Mouse (Mus musculus): ENCODE measurements around the gene Enkd1.

Gene Enkd1

DNA sequence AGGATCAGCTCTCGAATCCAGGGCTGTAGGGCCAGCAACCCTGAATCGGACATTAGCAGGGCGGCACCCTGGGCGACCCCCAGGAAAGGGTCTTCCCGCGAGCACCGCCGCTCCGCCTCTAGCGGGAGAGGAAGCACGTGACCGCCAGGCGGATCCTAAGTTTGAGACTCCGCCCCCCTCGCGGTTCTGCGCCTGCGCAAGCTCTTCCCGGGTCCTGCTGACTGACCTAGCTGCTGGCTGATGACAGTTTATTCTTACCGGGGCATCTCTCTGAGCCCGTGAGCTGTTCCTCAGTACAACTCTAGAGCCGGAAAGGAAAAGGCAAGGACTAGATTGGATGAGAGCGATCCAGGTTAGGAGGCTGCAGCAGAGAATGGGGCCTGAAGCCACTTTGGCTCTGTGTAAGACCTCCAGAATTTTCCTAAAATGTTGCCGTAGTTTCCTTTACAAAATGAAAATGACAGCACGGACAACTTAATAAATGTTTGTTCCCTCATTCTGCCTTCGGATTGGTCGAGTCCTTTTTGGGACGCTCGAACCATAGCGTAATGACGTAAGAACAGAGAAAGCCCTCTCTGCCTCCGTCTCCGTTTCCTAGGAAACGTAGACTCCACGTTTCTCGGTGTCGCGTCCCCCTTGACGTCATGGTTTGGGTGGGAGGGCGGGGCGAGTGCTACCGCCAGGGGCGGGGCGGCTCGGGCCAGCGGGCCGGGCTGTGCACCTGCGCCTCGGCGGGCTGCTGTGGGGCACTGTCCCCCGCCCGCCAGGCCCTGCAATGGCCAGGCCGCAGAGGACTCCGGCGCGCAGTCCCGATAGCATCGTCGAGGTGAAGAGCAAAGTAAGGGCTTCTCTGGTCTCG lies 6.8 kb downstream of the Enkd1 start, which contains the start of the genes Acd and Pard6a:
Acd (minus strand) TSS at position 137 of the 859 bp plus-strand sequence.
Pard6a (plus strand) TSS at position 183 of the 859 bp plus-strand sequence.
- DNase-seq (ENCODE audit: low spot score), result peak; percentile 98

DNA sequence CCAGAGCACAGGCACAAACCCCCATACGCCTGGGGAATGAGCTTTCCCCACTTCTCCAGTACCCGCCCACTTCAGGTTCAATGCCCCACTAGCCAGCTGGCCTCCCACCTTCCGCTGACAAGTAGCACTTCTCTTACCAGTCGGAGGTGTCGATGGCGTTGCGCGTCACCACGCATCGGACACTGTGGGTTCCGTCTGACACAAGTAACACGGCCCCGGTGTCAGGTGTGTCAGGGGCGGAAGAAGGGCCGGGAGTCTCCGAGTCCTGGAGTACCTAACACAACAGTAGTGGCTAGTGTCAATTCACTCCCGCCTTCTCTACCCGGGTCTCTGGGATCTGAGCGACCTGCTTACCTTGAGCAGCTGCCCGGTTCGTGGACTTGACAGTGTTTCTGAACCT lies 7.4 kb downstream of the Enkd1 start:
- peak; percentile 59 for DNase-seq (ENCODE audit: low spot score)

DNA sequence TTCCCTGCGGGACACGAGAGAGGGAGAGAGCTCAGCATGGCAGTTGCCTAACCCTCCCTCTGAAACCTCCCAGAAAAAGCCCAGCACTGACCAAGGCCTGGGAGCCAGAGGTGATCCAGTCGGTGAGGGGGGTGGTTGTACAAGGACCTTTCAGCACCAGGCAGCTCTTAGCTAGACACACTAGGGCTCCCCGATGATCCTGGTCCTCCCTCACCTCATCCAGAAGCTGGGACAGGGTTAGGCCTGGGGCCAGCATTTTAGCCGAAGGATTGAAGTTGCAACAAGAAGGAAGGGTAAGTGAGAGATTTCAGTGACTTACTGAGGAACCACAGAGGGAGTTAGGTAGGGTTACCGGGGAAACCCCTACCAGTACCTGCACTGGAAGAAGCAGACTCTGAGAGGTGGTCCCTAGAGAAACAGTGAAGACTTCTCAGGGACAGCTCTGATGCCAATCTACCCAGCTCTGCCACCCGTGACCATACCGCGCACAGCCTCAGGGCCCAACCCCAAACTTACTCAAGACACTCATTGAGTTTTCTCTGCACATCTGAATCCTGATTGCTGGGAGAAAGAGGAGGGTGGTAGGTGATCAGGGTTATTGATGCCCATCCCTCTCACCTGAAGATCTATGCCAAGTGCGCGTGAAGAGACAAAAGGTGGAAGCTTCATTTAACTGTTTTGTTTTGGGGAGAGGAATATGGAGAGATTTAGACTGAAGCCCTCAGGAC lies 8.4 kb downstream of the Enkd1 start:
- DNase-seq (ENCODE audit: low spot score), result no peak

DNA sequence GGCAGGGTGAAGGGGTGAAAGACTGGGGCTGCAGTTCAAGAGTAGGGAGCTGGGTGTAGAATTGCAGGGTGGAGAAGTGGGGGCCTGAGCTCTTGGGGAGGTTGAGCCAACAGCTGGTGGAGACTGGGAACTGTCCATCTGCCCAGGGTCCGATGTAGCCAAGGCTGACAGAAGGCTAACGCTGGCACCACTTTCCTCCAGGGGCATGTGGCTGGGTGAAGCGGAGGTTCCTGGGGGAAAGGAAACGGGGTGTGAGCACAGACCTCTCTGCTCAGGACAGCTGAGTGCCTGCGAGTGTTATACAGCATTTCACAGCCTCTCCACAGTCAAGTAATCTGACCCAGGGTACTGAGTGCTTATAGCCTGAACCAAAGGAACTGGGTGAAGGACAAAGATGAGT lies 9.3 kb downstream of the Enkd1 start:
- DNase-seq (ENCODE audit: low spot score), result no peak

DNA sequence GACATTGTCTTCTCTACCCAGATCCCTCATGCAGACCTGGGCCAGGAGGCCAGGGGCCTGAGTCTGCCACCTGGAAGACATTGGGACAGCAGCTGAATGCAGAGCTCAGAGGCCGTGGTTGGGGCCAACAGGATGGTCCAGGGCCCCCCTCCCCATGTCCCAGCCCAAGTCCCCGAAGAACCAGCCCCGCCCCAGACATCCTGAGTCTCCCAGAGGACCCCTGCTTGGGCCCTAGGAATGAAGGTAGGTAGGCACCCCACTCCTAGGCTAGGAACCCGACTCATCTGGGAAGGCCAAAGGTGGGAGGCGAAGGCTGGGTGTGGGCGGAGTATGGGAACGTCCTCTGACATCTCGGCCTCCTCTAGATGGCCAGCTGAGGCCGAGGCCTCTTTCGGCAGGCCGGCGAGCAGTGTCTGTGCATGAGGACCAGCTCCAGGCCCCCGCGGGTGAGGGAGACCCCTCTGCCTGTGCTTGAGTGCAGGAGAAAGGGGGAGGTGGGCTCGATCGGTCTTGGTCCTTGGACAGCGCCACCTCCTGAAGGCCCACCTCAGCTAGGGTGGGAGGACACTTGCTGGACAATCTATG lies 10.7 kb downstream of the Enkd1 start:
- peak; percentile 42 for DNase-seq (ENCODE audit: low spot score)

DNA sequence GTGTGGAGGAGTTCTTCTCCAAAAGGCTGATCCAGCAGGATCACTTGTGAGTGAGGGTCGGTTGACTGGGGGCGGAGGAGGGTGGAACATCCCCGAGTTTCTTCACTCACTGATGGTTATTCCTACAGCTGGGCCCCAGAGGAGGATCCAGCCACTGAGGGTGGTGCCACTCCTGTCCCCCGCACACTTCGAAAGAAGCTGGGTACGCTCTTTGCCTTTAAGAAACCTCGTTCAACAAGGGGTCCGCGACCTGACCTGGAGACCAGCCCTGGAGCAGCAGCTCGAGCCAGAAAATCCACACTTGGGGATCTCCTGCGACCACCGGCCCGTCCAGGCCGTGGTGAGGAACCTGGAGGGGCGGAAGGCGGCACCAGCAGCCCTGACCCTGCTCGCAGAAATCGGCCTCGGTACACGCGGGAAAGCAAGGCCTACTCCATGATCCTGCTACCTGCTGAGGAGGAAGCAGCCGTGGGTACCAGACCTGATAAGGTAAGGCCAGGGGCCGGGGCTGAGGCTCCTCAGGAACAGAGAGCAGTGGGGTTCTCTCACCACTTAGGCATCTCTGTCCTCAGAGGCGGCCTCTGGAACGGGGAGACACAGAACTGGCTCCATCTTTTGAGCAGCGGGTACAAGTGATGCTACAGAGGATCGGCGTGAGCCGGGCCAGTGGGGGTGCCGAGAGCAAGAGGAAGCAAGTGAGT lies 12.8 kb downstream of the Enkd1 start:
- DNase-seq (ENCODE audit: low spot score), result peak; percentile 41

DNA sequence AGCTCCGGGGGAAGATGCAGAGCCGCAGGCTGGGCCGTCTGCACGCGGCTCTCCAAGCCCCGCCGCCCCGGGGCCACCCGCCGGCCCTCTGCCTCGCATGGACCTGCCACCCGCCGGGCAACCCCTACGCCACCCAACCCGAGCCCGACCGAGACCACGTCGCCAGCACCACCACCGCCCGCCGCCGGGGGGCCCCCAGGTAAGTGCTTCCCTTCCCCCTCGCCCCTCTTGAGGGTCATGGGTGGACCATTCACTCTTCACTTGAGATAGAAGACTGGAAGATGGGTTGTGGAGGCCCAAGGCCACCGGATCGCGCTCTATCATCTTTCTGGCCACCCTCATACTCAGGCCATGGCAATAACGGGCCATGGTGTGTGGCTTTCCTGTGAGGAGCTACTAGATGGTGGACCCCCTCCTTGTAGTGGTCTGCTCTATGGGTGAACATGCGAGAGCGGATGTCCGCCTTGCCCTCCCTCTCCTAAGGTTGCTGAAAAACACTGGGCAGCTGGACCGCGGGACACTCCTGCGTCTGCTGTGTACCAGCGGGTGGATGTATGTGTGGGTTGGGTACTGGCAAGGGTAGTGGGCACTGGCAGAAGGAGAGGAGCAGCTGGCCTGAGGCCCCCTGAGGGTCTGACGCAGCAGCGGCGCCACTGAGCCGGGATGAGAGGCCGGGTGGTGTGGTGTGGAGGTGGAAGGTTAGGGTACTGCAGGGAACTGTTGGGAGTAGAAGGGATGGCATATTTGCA lies 13.8 kb downstream of the Enkd1 start:
- DNase-seq (ENCODE audit: low spot score), result peak; percentile 66

DNA sequence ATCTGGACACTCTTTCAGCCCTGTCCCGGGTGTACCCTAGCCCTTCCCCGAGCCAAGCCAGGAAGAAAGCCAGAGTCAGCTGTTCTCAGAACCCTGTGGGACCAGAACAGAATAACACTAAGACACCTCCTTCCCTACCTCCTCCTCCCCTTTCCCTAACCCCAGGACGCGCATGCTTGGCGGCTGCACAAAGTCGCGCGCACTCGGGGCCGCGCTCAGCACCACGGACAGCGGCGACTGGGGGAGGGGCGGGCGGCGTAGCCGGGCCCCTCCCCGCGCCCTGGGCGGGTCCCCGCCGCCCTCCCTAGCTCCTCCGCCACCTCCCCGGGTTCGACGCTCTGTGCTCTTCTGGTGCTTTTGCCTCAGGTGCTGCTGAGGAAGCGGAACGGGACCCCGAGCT lies 14.4 kb downstream of the Enkd1 start:
- peak; percentile 88 for DNase-seq (ENCODE audit: low spot score)

DNA sequence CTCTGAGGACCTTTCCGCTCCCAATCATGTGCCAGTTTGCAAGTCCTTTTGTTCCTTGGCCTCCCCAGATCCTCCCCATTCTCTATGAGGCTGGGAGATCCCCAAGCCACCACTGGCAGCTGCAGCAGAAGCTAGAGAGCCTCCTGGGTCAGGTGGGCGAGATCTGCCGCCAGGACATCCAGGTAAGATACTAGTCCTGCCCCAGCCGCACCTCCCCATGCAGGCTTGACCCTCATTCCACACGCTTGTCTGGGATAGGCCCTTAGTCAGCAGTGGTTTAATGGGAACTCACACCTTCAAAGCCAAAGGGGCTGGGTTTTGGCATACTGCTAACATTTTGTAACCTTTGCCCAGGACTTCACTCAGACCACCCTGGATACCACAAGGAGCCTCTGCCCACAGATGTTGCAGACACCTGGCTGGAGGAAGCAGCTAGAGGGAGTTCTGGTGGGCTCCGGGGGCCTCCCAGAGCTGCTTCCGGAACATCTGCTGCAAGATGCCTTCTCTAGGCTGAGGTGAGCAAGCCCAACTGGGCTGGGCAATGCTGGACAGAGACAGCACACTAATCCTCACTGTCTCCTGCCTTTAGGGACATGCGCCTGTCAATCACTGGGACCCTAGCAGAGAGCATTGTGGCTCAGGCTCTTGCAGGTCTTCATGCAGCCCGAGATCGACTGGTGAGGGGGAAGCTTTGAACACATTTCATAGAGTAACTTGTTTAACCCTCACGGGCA lies 15.4 kb downstream of the Enkd1 start:
- no peak for DNase-seq (ENCODE audit: low spot score)

DNA sequence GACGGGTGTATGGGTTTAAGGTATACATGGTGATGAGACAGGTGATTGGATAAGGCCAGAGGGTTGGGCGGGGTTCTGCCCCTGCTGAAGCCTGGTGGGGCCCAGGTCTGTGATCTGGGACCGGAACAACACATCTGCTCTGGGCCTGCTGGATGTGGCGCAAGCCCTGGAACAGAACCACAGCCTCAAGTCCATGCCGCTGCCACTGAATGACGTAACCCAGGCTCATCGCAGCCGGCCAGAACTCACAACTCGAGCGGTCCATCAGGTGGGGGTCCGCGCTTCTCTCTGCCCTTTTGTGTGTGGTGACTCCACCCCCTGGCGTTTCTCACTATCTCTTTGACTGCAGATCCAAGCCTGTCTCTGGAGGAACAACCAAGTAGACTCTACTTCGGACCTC lies 17.0 kb downstream of the Enkd1 start:
- DNase-seq (ENCODE audit: low spot score), result no peak

DNA sequence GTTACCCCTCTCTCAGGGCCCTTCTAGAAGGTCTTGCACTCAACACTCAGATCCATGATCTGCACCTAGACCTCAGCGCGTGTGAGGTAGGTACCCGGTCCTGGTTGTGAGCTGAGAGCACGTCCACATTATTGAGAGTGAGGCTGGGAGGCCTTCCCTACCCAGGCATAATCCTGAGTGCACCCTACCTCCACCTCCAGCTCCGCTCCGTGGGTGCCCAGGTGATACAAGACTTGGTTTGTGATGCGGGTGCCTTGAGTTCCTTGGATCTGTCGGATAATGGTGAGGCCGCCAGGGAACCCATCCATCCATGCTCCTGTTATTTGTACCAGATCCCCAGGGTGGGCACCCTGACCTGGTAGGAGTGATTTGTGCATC lies 18.0 kb downstream of the Enkd1 start:
- DNase-seq (ENCODE audit: low spot score), result no peak

DNA sequence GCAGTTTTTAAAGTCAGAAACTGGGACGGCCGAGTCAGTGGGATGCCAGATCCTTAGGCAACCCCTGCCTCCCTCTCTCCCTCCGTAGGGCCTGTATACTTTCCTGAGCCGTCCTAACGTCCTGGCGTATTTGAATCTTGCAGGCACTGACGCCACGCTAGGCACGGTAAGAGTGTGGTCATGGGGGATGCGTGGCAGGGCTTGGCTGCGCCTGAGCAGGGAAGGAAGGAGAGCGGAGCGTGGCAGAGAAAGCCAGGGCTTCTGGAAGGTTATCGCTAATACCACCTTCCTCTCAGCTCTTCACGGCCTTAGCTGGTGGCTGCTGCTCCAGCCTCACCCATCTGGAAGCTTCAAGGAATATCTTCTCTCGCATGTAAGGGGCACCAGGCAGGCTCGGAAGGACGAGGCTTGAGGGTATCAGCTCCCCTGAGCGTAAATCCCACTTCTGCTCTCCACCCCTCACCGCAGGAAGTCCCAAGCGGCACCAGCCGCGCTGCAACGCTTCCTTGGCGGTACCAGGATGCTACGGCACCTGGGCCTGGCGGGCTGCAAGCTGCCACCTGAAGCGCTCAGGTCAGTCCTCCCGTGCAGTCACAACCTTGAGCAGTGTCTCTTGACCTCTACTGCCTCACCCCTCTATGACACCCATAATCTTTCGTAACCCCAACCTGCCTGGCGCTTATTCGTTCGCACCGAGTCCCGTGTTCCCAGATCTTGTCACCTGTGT lies 18.6 kb downstream of the Enkd1 start:
- no peak for DNase-seq (ENCODE audit: low spot score)

DNA sequence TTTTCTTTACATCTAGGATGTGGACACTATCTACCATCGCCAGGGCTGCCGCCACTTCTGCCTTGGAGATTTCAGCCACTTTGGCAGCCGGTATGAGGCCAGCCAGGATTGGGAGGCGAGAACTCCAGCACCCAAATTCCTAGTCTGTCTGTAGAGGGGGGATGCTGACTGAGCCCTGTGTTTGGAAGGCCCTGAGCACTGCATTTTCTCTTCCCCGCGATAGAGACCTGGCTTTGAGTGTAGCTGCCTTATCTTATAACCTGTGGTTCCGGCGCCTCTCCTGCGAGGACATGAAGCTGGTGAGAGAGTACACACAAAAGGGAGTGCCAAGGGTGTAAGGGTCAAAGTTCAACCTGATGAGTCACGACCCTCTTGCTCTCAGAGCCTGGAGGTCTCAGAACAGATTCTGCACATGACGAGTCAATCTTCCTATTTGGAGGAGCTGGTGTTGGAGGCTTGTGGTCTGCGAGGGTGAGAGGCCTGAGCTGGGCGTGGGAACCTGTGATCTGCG lies 19.7 kb downstream of the Enkd1 start:
- no peak for DNase-seq (ENCODE audit: low spot score)

DNA sequence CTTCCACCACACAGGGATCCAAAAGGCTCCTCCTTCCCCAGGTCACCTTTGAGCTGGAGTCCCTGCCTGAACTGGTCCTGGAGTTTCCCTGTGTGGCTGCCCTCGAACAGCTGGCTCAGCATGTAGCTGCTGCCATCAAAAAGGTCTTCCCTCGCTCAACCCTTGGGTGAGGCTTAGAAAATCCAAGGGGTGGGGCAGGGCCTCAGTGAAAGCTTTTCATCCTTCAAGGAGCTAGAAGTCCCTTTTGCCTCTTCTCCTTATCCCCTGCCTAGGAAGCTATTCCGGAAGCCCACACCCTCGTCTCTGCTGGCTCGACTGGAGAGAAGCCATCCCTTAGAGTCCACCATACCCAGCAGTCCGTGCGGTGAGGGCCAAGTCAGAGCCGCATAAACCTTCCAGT lies 20.5 kb downstream of the Enkd1 start:
- DNase-seq (ENCODE audit: low spot score), result no peak

DNA sequence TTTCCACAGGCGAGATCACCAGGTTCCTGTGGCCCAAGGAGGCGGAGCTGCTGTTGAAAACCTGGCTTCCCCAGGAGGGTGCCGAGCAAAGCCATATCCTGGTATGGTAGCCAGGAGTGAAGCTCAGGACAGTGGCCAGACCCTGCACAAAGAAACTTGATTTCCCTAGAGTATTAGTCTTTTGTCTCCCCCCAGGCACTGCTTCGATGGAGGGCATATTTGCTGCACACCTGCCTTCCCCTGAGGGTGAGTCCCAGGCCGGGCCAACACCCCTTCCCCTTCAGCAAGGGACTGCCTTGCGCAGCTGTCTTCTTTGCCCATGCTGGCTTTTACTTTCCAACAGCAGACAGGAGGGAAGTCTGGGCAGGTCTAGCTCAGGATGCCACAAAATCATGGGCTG lies 21.5 kb downstream of the Enkd1 start:
- no peak for DNase-seq (ENCODE audit: low spot score)

DNA sequence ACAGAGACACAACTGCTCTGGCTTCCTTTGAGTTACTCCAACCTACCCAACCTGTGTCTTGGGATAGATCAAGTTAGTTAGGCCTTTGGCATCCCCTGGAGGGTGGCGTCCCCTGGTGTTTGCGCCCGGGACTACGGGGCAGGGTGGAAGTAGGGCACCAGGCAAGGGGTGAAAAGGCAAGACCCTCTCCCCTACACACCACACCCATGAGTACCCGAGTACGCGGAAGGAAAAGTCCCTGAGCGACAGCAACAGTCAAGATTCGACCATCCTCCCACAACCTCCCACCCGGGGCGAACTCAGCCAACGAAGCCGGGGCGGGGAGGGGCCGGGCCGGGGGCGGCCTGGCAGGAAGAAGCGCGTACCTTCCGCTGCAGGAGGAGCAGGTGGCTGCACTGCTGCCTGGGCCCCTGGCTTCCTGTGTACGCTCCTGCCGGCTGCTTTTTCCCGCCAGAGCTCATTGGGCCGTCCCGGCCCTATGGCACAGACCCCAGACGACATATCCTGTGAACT lies 22.2 kb downstream of the Enkd1 start, which contains the start of gene Carmil2:
Carmil2 (plus strand) TSS at position 479 of the 513 bp plus-strand sequence.
- DNase-seq (ENCODE audit: low spot score), result peak; percentile 80

DNA sequence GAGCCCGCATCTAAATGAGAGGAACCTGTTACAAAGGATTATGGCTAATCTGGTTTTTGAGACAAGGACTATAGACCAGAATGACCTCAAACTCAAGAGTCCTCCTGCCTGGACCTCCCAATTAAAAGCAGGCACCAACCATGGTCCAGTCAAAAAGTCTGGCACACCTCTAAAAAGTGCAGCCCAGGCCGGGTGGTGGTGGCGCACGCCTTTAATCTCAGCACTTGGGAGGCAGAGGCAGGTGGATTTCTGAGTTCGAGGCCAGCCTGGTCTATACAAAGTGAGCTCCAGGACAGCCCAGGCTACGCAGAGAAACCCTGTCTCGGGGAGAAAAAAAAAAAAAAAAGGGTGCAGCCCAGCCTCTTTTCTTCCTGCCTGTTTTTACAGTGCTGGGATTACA lies 22.7 kb downstream of the Enkd1 start:
- no peak for DNase-seq (ENCODE audit: low spot score)

DNA sequence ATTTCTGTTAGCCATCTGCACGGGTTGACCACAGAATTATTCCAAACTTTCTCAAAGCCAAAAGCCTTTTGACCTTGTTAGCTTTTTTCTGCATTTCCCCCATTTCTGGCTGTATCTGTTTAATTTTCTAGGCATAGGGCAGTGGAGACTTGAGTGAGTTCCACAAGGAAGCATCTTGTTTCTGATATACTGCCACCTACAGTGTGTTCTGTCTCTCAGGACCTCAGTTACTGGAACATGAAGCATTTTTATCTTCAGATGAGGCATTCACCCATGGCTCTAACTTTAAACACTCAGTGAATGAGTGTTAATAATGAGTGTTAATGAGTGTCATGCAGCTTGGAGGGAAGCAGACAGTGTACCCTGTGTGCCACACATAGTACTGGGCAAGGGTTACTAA lies 30.1 kb downstream of the Enkd1 start:
- DNase-seq (ENCODE audit: low spot score), result no peak

DNA sequence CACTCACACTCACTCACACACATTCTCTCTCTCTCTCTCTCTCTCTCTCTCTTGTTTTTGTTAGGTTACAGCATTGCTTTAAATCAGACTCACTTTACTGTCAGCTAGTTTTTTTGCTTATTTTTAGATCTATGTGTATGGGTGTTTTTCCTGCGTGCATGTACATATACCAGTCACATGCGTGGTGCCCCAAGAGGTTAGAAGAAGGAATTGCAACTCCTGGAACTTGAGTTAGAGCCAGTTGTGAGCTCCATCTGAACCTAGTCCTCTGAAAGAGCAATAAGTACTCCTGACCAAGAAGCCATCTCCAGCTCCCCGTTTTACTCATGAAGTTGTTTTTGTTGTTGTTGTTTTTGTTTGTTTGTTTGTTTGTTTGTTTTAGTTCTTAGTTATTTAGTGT lies 46.8 kb downstream of the Enkd1 start:
- DNase-seq (ENCODE audit: low spot score), result no peak

DNA sequence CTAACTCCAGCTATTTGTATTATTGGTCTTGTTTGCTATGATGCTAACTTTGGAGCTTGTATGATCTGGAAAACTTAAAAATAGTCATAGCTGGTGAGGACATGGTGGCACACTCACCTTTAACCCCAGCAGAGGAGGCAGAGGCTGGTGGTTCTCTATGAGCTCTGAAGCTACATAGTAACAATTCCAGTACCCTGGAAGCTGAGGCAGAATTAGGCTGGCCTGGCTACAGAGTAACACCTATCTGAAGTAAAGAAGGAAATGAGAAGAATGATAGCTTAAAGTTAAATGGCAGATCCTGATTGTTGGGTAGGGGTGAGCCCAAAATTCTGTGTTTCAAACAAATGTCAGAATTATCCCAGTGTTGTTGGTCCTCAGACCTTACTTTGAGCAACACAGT lies 50.4 kb downstream of the Enkd1 start:
- no peak for DNase-seq (ENCODE audit: low spot score)

All from testis, postnatal 10 days (tissue).